Mouse (Mus musculus) lung, adult 2 months (tissue): ENCODE results near the gene Clcc1. TPM values are rescaled to one million over a fixed set of nuclear protein-coding genes. Genes with fewer than 3 reads are reported as not detected.

ENCODE experiments used
- DNase-seq: peaks from one replicate; pipeline ENCODE4 v3.0.0; 2022
- H3K4me1 ChIP-seq: fragments of 200-500 bp; 2 replicates; pipeline ENCODE4 v1.6.1; 2011; ENCODE audit warnings: low read length; ENCODE audit not compliant: control insufficient read depth, insufficient read depth
- H3K4me3 ChIP-seq: fragments of 200-500 bp; replicated peaks from 2 replicates; pipeline ENCODE3; 2011; ENCODE audit warnings: low read depth, mild to moderate bottlenecking, control low read depth, low read length; ENCODE audit errors: extremely low read depth
- CTCF ChIP-seq: fragments of 200-500 bp; IDR thresholded peaks from 2 replicates; pipeline ENCODE4 v1.5.1; 2011; ENCODE audit warnings: mild to moderate bottlenecking, low read length, control low read depth; ENCODE audit not compliant: insufficient read depth
- POLR2A ChIP-seq: fragments of 200-500 bp; IDR thresholded peaks from 2 replicates; pipeline ENCODE4 v1.6.1; 2011; ENCODE audit warnings: low read depth, mild to moderate bottlenecking, control low read depth, low read length, borderline replicate concordance; ENCODE audit errors: extremely low read depth
- WGBS: fragments of 180-500 bp; shearing (Covaris S2); methylation state at CpG from one replicate; pipeline ENCODE4 v1.1.7; 2018; 5-methylcytosine and 5-hydroxymethylcytosine counted together
- polyA plus RNA-seq: library from polyadenylated mRNA; depleted of rRNA; stranded (reverse); fragments of >200 nt; gene quantifications from 2 replicates; pipeline ENCODE4 v1.2.3, GENCODE M21; 2012

The Clcc1 gene
- polyA plus RNA-seq, 1 experiment: 50.0 TPM

DNA sequence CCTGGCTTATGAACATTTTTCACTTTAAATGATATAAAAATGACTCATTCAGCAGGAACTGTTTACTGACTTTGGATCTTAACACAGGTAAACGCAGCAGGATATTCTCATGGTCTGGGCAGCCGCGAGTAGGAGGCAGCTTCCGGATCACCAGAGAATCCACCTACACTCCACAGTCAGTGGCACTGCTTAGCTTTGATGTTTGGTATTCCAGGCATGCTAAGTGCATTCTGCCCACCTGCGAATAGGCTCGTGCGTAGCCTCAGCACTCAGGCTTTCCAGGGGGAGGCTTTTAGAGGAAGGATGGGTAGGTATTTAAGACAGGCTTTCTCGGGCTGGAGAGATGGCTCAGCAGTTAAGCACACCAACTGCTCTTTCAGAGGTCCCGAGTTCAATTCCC, 40.6 kb downstream of the Clcc1 start:
- TF ChIP-seq POLR2A (no peak), CTCF (no peak)
- H3K4me1 ChIP-seq: no peaks in the 10 kb centered on the region

DNA sequence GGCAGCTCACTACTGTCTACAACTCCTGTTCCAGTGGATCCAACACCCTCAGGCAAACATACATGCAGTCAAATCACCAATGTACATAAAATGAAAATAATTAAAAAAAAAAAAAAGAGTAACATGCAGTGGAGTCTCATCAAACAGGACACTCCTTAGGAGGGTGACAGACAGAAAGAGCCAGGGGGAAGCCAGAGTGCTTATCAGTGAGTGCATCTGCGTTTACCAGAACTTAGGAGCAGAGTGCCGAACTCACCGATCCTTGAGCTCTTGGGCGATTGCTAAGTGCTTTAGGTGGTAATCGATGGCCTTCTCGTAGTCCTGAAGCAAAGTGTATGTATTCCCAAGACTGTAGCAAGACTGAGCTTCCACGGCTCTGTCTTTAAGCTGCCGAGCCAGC, 44.9 kb downstream of the Clcc1 start:
- 92% methylated on average over 8 of the region's 8 CpGs for WGBS
- no peak for DNase-seq
- no peaks in the 10 kb centered on the region for H3K4me1 ChIP-seq
- no peak overlapping the region for H3K4me3 ChIP-seq
- no peak for TF ChIP-seq POLR2A
- no peak for TF ChIP-seq CTCF

More for the DNA sequence above, 40.6 kb downstream of the Clcc1 start:
- H3K4me3 ChIP-seq: no peak overlapping the region
- DNase-seq: peak; percentile 17
- 75% methylated on average over 9 of the region's 9 CpGs for WGBS

DNA sequence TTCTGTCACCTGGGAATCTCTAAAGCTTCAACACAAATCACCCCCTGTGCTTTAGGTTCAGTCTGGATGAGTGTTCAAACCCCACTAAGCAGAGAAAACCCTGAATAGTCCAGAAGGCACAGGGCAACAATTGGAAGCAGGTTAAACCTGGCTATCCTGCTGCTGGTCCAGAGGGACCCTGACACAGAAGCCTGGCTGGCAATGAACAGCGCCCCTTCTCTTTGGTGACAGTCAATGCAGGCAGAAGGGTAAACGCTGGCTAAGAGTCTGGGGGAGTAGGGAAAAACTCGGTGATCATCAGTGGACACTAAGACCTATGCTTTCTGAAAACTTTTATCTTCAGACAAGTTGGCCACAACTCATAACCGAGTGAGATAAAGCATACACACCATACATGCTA, 46.1 kb downstream of the Clcc1 start:
- TF ChIP-seq CTCF (no peak), POLR2A (no peak)
- no peak for DNase-seq
- Histone ChIP-seq H3K4me3 (no peak overlapping the region), H3K4me1 (no peaks in the 10 kb centered on the region)
- WGBS: 86% methylated on average over 4 of the region's 4 CpGs

DNA sequence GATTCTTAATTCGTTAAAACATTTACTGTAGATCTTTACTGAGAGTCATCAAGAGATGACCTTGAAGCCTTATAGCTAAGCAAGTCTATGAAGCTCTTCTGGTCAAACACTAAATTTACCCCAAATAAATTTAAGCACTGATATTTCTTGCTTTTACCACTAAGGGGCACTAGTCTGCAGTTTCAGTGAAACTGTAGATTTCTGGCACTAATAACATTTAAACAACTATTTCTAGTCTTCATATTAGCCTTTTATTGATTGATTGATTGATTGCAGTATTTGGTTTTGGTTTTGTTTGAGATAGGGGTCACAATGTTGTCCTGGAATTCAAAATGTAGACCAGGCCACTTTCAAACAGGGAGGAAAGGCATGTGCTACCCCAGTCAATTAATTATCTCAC, 47.5 kb downstream of the Clcc1 start:
- TF ChIP-seq POLR2A: no peak
- no peak for TF ChIP-seq CTCF
- H3K4me1 ChIP-seq: no peaks in the 10 kb centered on the region
- no peak overlapping the region for H3K4me3 ChIP-seq
- DNase-seq: no peak
- 76% methylated on average over 1 of the region's 1 CpGs for WGBS

DNA sequence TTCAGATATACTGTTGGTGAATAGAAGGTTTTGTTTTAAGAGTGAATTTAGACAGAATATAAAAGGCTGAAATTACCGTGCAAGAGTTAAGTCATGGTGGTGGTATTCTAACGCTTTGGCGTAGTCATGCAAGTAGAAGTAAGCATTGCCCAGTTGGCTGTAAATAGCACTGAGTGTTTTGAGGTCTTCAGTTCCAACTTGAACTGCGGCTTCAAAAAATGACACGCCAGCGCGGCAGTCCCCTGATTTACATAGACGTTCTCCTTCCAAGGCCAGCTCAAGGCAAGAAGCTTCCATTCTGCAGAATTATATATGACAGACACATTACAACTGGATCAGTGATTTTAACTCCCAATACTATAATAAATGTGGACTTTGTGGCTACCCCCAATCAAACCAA, 49.1 kb downstream of the Clcc1 start:
- TF ChIP-seq POLR2A: no peak
- no peak for TF ChIP-seq CTCF
- DNase-seq: no peak
- 85% methylated on average over 8 of the region's 8 CpGs for WGBS

DNA sequence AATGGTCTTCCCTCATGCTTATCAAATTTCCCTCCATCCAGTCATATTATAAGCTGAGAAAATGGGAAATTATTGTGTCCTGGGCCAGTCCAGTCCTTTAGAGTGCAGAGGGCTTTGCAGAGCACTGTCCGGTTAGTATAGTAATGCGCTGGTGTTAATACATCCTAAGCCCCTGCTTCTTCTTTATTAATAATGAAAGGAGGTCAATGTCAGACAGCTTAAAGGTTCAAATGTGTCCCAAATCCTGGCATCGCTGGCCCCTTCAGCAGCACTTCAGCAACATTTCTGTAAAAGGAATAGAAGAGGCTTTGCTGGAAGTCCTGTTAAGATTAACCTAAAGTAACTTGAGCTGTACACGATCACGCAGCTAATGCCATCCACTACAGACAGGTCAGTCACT, 57.6 kb downstream of the Clcc1 start:
- no peak for DNase-seq
- no peak overlapping the region for H3K4me3 ChIP-seq
- H3K4me1 ChIP-seq: 0 out of 2 replicates have a peak, but pooled peaks cover 2% of the 10 kb centered on the region
- no peak for TF ChIP-seq POLR2A
- TF ChIP-seq CTCF: no peak
- WGBS: 92% methylated on average over 5 of the region's 5 CpGs

More for the DNA sequence above, 49.1 kb downstream of the Clcc1 start:
- H3K4me1 ChIP-seq: no peaks in the 10 kb centered on the region
- no peak overlapping the region for H3K4me3 ChIP-seq

DNA sequence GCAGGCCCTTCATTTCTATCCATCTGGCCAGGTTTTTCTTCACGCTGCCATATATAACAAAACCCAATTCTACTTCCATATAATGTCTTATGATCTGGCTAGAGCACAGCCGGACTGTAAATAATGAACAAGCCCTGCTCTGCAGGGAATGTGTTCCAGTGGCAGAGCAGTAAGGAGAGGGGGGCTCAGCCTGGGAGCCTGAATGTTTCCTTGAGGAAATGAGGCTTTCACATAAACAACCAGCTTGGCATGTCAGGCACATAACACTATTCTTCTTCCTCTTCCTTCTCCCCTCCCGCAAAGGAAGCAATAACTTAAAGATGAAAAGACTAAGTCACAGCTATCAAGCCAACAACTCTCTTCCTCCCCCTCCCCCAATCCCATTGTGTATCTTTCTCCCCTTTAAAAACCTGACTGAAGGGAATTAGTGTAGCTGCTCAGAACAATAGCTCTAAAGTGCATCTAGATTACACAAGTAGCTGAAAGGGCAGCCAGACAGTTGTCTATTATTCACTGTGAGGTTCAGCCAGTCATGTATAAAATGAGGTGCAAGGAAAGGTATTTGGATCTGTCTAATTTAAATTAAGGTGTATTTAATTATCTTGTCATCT, 59.5 kb downstream of the Clcc1 start:
- H3K4me1 ChIP-seq: 0 out of 2 replicates have a peak, but pooled peaks cover 2% of the 10 kb centered on the region
- DNase-seq: no peak
- 22% methylated on average over 3 of the region's 3 CpGs for WGBS
- TF ChIP-seq POLR2A (no peak), CTCF (no peak)
- no peak overlapping the region for H3K4me3 ChIP-seq

DNA sequence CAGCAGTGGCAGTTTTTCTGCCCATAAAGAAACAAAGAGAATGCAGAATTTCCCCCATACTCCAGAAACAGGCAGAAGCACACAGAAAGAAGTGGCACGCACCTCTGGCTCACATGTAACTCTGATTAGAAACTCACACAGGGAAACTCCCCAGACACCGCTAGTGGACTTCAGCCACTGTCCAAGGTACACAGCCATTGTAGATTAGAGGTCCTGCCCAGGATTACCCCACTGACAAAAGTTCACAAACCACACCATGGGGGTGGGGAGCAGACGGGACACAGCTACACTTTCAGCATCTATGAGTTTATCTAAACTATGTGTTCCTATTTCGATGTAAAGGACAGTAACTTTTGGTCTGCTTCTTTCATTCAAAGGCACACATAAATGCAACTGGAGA, 61.1 kb downstream of the Clcc1 start:
- no peak for TF ChIP-seq POLR2A
- TF ChIP-seq CTCF: no peak
- H3K4me1 ChIP-seq: 0 out of 2 replicates have a peak, but pooled peaks cover 2% of the 10 kb centered on the region
- H3K4me3 ChIP-seq: no peak overlapping the region
- no peak for DNase-seq
- 83% methylated on average over 4 of the region's 4 CpGs for WGBS

DNA sequence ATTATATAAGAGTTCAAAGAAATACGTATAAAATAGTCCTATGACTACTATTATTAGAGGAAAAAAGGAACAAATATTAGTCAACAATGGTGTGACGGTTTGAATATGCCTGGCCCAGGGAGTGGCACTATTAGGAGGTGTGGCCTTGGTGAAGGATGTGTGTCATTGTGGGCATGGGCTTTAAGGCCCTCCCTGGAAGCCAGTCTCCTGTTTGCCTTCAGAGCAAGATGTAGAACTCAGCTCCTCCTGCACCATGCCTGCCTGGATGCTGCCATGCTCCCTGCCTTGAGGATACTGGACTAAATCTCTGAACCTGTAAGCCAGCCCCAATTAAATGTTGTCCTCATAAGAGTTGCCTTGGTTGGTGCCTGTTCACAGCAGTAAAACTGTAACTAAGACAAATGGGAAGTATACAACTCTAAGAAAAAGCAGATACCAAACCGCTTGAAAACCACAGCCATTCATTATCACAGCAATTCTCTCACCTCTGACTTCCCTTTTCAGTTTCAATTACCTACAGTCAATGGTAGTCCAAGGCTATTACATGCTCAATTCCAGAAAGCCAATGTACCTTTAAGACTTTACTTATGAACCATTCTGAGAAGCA, 64.3 kb downstream of the Clcc1 start:
- DNase-seq: no peak
- TF ChIP-seq POLR2A: no peak
- no peak for TF ChIP-seq CTCF
- Histone ChIP-seq H3K4me3 (no peak overlapping the region), H3K4me1 (peaks cover 8% of the 10 kb centered on the region)
- WGBS: 53% methylated on average over 3 of the region's 3 CpGs

DNA sequence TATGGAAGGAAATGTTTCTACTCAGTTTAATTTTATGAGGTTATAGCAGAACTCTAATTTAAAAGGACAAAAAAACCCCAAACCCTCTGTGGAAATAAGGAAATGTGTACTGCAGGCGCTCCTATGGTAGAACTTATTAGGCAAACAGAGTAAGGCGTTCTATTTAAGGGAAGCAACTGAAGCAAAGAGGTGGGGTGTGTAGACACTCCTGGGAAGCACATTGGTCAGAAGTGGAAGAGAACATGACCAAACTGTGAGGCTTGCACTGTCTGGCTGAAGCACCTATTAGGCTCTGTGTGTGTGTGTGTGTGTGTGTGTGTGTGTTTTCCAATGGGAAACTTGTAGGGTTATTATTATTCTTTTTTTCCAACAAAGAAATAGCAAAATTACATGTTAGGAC, 65.6 kb downstream of the Clcc1 start:
- Histone ChIP-seq H3K4me3 (no peak overlapping the region), H3K4me1 (peaks cover 5% of the 10 kb centered on the region)
- no peak for TF ChIP-seq POLR2A
- no peak for TF ChIP-seq CTCF
- 68% methylated on average over 2 of the region's 2 CpGs for WGBS
- no peak for DNase-seq
